Mouse (Mus musculus) urinary bladder, postnatal 10 days (tissue): ENCODE measurements around the gene Faim2.

ENCODE experiments used
- DNase-seq: peaks from one replicate; pipeline ENCODE4 v3.0.0; 2022; ENCODE audit warnings: low spot score

The Faim2 gene

DNA sequence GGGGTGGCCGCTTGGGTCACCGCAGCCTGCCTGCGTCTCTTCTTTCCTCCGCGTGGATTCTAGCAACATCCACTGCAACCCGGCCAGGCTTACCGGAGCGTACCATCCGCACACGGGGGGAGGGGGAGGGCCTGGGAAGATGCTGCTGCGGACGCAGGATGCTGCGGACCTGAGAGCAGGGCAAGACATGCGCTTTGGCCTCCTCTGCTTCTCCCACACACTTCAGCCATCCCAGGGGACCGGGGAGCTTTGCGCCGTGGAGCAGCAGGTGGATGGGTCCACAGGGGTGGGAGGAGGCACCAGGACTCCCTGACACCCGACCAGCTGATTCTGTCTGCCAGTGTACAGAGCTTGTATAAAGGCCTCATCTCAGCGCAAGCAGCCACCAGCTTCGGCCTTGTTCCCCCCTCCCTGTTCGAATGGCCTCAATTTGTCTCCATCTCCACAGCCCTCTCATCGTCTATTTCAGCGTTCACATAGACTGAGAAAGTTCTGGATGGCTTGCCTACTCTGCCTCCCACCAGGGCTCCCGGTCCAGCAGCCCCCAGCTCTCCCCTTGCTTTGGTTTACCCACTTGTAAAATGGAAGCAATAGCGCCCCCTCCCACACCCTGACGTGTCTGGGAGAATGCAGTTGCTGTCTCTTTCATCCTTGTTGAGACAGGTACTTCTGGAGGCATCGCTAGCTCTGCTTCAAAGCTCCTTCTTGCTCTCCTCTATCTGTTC lies at the start of gene Faim2:
Faim2 (minus strand) TSS at position 537 of the 725 bp plus-strand sequence.
- no peak for DNase-seq

DNA sequence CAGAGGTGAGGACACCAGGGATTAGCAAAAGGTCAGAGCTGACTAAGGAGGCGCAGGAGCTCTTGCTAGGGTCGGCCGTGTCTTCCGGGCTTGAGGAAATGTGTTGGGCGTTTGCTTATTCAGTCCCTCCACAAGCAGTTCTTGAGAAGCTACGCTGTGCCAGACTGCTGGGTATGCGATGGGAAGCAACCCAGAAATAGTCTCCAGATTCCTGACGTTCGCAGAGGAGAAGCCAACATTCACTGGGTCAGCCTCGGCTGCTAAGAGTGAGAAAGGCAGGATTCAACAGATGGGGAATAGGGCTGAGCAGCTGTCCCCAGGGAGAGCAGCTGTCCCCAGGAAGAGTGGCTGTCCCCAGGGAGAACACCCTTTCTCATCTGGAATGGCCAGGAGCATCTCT lies 41.2 kb upstream of the Faim2 start:
- no peak for DNase-seq

DNA sequence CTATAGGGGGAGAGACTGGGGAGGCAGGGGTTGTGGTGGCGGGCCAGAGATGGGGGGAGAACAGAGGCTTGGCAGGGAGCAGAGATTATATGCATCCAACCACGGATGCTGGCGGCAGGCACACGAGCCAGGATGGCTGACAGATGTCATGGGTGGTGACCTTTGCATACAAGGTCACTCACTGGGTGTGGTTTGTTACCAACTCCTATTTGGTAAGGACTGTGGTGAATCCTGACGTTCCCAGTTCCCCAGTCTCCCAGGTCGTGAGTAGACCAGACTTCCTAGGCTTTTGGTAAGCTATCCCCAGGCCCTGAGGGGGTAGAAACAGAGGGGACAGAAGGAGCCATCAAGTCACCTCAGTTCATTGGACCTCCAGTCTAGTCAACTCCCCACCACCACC lies 40.7 kb upstream of the Faim2 start:
- DNase-seq: no peak

DNA sequence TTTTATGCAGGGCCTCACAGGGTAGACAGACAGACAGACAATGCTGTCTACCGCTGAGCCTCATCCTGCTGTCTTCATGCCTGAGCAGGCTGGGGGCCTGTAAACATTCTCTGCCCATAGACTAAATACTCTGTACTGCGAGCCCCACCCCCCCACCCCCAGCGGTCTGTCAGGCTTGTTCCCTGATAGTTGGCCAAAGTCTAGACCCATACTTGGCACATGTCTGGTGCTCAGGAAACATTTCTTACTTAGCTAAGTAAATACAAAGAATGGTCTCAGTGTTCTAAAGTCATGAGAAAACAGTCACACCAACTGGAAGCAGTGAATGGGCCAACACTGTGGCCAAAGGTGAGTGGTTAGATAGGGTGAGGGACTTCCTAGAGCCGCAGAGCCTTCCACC lies 39.4 kb upstream of the Faim2 start:
- no peak for DNase-seq

GRCm38 (mm10) chr15:99560246-99560645 lies 32.3 kb upstream of the Faim2 start:
- no peak for DNase-seq

- no peak for DNase-seq
Observed at GRCm38 (mm10) chr15:99558947-99559346, 31.0 kb upstream of the Faim2 start.

- DNase-seq: no peak
Observed at GRCm38 (mm10) chr15:99553767-99554166, 25.8 kb upstream of the Faim2 start.

- DNase-seq: no peak
Observed at GRCm38 (mm10) chr15:99549901-99550300, 21.9 kb upstream of the Faim2 start.

DNA sequence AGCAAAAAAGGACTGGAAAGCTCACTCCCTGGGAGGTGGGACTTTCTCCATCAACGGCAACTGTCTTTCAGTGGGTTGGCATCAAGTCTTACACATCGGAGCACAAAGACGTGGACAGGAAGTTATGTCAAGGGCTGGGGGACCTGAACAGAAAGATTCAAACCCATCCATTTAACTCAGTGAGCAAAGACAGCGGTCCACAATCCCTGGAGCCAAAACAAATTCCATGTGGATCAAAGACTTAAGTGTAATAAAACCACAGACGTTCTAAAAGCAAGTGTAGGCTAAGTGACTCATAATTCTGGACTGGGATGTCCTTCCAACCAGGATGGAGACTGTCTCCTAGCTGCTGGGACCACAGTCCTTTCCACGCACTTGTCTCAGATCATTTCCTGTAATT lies 19.8 kb upstream of the Faim2 start:
- DNase-seq: no peak

GRCm38 (mm10) chr15:99546596-99546995 lies 18.6 kb upstream of the Faim2 start:
- DNase-seq: no peak

GRCm38 (mm10) chr15:99544047-99544446 lies 16.1 kb upstream of the Faim2 start:
- no peak for DNase-seq

GRCm38 (mm10) chr15:99539891-99540290 lies 11.9 kb upstream of the Faim2 start:
- DNase-seq: no peak

GRCm38 (mm10) chr15:99536889-99537862 lies 9.2 kb upstream of the Faim2 start:
- DNase-seq: no peak

- DNase-seq: no peak
Observed at GRCm38 (mm10) chr15:99532023-99532422, 4.1 kb upstream of the Faim2 start.

- DNase-seq: no peak
Observed at GRCm38 (mm10) chr15:99531146-99531545, 3.2 kb upstream of the Faim2 start.

GRCm38 (mm10) chr15:99526681-99527080 lies 1.3 kb downstream of the Faim2 start:
- DNase-seq: no peak

- no peak for DNase-seq
Observed at GRCm38 (mm10) chr15:99520306-99520705, 7.7 kb downstream of the Faim2 start.

- no peak for DNase-seq
Observed at GRCm38 (mm10) chr15:99519626-99520025, 8.3 kb downstream of the Faim2 start.

- no peak for DNase-seq
Observed at GRCm38 (mm10) chr15:99517715-99518114, 10.2 kb downstream of the Faim2 start.

DNA sequence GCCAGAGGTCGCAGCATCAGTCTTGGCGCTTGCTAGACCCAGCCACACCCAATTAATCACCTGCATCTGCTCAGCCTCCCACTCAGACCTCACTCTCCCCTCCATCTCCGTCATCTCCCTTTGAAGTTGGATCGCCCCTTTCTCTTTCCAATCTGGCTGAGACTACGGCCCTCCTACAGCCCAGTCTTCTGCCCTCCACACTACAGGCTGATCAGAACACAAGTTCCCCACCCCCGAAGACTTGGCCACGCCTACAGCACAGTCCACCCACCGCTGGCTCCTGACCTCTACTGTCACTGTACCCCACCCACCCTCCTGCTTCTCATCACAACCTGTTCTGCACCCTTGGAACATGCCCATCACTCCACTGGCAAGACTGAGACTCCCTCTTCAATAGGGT lies 11.2 kb downstream of the Faim2 start:
- no peak for DNase-seq

DNA sequence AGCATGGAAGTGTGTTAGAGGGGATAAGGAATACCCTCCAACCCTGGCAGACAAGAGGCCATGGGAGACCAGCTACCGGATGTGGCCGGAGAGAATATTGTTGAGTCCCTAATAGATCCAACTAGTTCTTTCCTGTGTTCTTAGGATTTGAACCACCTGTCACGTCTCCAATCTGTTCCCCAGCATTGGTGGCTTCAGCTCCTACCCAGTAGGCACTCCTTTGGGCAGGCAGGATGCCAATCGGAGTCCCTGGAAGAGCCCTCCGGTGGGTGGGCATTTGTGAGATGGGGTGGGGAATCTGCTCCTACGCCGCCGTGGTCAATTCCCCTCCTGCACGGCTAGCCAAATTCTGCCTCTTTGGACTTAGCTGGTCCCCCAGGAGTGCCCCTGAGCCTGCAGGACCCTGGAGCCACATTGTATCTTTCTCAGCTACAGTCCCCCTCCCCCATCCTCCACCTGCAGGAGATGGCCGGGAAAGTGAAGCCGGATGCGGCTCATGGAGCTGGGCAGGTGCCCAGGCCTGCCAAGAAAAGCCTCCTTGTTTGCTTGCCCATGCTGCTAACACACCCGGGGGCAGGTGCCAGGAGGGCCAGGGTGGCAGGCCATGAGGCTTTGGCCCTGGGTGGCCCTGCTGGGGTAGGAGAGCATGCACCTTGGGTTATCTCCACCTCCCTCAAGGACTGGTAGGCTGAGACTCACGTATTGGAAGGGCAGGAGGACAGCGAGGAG lies 16.0 kb downstream of the Faim2 start:
- DNase-seq: no peak

GRCm38 (mm10) chr15:99510621-99511020 lies 17.3 kb downstream of the Faim2 start:
- no peak for DNase-seq
